Mouse (Mus musculus) megakaryocyte, embryonic 14.5 days (primary cell): Measurements from ENCODE around the gene Ubl7. TPM values are rescaled to one million over a fixed set of nuclear protein-coding genes. Genes with fewer than 3 reads are reported as not detected.

Experiments used
- H3K27me3 ChIP-seq: replicated peaks from 2 replicates; pipeline ENCODE3; 2012; ENCODE audit warnings: inconsistent platforms
- H3K36me3 ChIP-seq: replicated peaks from 2 replicates; pipeline ENCODE3; 2012; ENCODE audit warnings: low read length, inconsistent platforms, mixed read lengths
- H3K4me1 ChIP-seq: 2 replicates; pipeline ENCODE4 v1.6.1; 2012; ENCODE audit warnings: inconsistent platforms
- H3K4me3 ChIP-seq: replicated peaks from 2 replicates; pipeline ENCODE3; 2012; ENCODE audit warnings: moderate library complexity, mild to moderate bottlenecking, inconsistent platforms
- H3K9me3 ChIP-seq: 2 replicates; pipeline ENCODE4 v1.6.1; 2012; ENCODE audit warnings: inconsistent platforms
- FLI1 ChIP-seq: IDR thresholded peaks from 2 replicates; pipeline ENCODE4 v1.6.1; 2012; ENCODE audit warnings: low read length, inconsistent platforms, mixed read lengths
- GATA1 ChIP-seq: IDR thresholded peaks from 3 replicates; pipeline ENCODE4 v1.6.1; 2012; ENCODE audit warnings: mixed read lengths, low read length, inconsistent platforms, borderline replicate concordance
- polyA plus RNA-seq: library from polyadenylated mRNA; stranded (reverse); fragments of >175 nt; gene quantifications from 2 replicates; pipeline ENCODE4 v1.2.3, GENCODE M21; 2012; ENCODE audit warnings: low replicate concordance; ENCODE audit not compliant: insufficient read depth

Gene Ubl7
- polyA plus RNA-seq, 1 experiment, result 138 TPM

GRCm38 (mm10) chr9:57945771-57946616 is 35.2 kb downstream of the Ubl7 start:
- Histone ChIP-seq H3K27me3 (peaks cover 49% of the 10 kb centered on the region), H3K4me1 (peaks cover 100% of the 10 kb centered on the region), H3K36me3 (peaks cover 28% of the 10 kb centered on the region), H3K9me3 (no peaks in the 10 kb centered on the region), H3K4me3 (no peak overlapping the region)
- TF ChIP-seq GATA1 (no peak), FLI1 (no peak)

- H3K27me3 ChIP-seq, result peaks cover 42% of the 10 kb centered on the region
- peaks cover 33% of the 10 kb centered on the region for H3K36me3 ChIP-seq
- H3K4me3 ChIP-seq, result no peak overlapping the region
- TF ChIP-seq FLI1, result no peak
- TF ChIP-seq GATA1, result no peak
- peaks cover 100% of the 10 kb centered on the region for H3K4me1 ChIP-seq
- H3K9me3 ChIP-seq, result no peaks in the 10 kb centered on the region
Observed at GRCm38 (mm10) chr9:57947381-57948030, 36.7 kb downstream of the Ubl7 start.

- Histone ChIP-seq H3K36me3 (peaks cover 33% of the 10 kb centered on the region), H3K4me1 (peaks cover 99% of the 10 kb centered on the region), H3K27me3 (peaks cover 39% of the 10 kb centered on the region), H3K9me3 (no peaks in the 10 kb centered on the region), H3K4me3 (peak overlapping the region; percentile 44)
- no peak for TF ChIP-seq GATA1
- TF ChIP-seq FLI1, result no peak
Observed at GRCm38 (mm10) chr9:57948333-57948931, 37.7 kb downstream of the Ubl7 start.

- peaks cover 41% of the 10 kb centered on the region for H3K27me3 ChIP-seq
- peaks cover 37% of the 10 kb centered on the region for H3K36me3 ChIP-seq
- H3K4me1 ChIP-seq, result peaks cover 99% of the 10 kb centered on the region
- peak overlapping the region; percentile 7 for H3K4me3 ChIP-seq
- TF ChIP-seq FLI1 (no peak), GATA1 (no peak)
- H3K9me3 ChIP-seq, result no peaks in the 10 kb centered on the region
Observed at GRCm38 (mm10) chr9:57949102-57949704, 38.4 kb downstream of the Ubl7 start.

- Histone ChIP-seq H3K9me3 (no peaks in the 10 kb centered on the region), H3K4me1 (peaks cover 99% of the 10 kb centered on the region), H3K36me3 (peaks cover 44% of the 10 kb centered on the region), H3K27me3 (peaks cover 41% of the 10 kb centered on the region), H3K4me3 (no peak overlapping the region)
- TF ChIP-seq FLI1 (no peak), GATA1 (no peak)
Observed at GRCm38 (mm10) chr9:57949879-57950278, 39.1 kb downstream of the Ubl7 start.

- H3K9me3 ChIP-seq, result no peaks in the 10 kb centered on the region
- peaks cover 99% of the 10 kb centered on the region for H3K4me1 ChIP-seq
- TF ChIP-seq GATA1 (no peak), FLI1 (no peak)
- H3K27me3 ChIP-seq, result peaks cover 38% of the 10 kb centered on the region
- H3K4me3 ChIP-seq, result peak overlapping the region; percentile 25
- peaks cover 45% of the 10 kb centered on the region for H3K36me3 ChIP-seq
Observed at GRCm38 (mm10) chr9:57950519-57950918, 39.7 kb downstream of the Ubl7 start.

- Histone ChIP-seq H3K4me1 (peaks cover 99% of the 10 kb centered on the region), H3K36me3 (peaks cover 60% of the 10 kb centered on the region)
Observed at GRCm38 (mm10) chr9:57951993-57952392, 41.2 kb downstream of the Ubl7 start.

GRCm38 (mm10) chr9:57954962-57955744 is 44.4 kb downstream of the Ubl7 start:
- H3K27me3 ChIP-seq, result peaks cover 10% of the 10 kb centered on the region
- no peak overlapping the region for H3K4me3 ChIP-seq
- H3K36me3 ChIP-seq, result peaks cover 72% of the 10 kb centered on the region
- TF ChIP-seq FLI1 (no peak), GATA1 (no peak)
- H3K4me1 ChIP-seq, result peaks cover 79% of the 10 kb centered on the region
- no peaks in the 10 kb centered on the region for H3K9me3 ChIP-seq

More at GRCm38 (mm10) chr9:57951993-57952392, 41.2 kb downstream of the Ubl7 start:
- Histone ChIP-seq H3K4me3 (no peak overlapping the region), H3K9me3 (no peaks in the 10 kb centered on the region), H3K27me3 (peaks cover 26% of the 10 kb centered on the region)
- TF ChIP-seq GATA1 (no peak), FLI1 (no peak)

- H3K36me3 ChIP-seq, result peaks cover 75% of the 10 kb centered on the region
- peaks cover 10% of the 10 kb centered on the region for H3K27me3 ChIP-seq
- TF ChIP-seq FLI1, result no peak
- TF ChIP-seq GATA1, result no peak
- H3K9me3 ChIP-seq, result no peaks in the 10 kb centered on the region
- H3K4me1 ChIP-seq, result peaks cover 73% of the 10 kb centered on the region
- no peak overlapping the region for H3K4me3 ChIP-seq
Observed at GRCm38 (mm10) chr9:57955764-57956163, 45.0 kb downstream of the Ubl7 start.
